20 mouse cellular contexts compared by ENCODE assay signal in the genomic region with DNA sequence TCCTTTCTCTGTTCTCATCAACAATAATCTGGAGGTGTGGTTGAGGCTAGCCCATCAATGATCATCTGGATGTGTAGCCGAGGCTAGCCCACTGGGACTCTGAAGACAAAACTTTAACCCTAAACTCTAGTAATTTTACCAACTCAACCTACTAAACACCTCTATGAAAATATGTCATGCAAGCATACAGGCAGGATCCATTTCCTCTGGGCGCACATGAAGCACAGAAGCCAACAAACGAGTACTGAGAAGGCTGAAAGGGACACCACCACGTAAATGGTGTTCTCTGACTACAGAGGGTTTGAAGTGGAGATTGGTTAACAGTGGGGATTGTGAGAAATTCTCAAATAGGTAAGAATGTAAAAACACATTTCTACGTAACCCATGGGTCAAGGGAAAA. TPM values are rescaled to one million over a fixed set of nuclear protein-coding genes. Genes with fewer than 3 reads are reported as not detected.
A peak's percentile ranks its signal among the peaks of the same experiment; 100 is the strongest.
DNase-seq lines count a peak whose midpoint lies in the region; ATAC-seq and TF ChIP-seq lines count a peak whose summit lies in the region.
"Had no signal": no experiment of that assay in that cellular context is flagged by ENCODE, and none has a peak within 500 bp of the region (broad histone marks: within the 10 kb centered on the region; RNA-seq: fewer than 3 reads in every experiment).

No protein-coding gene starts in this region.

- H3K9me3 ChIP-seq in lung, embryonic 15.5 days: no peaks in the 10 kb centered on the region
- H3K9me3 ChIP-seq in MEL (replicated peaks; ENCODE audit: insufficient read depth, low read length): no peaks in the 10 kb centered on the region
- H3K9me3 ChIP-seq in liver, embryonic 14.5 days (ENCODE audit: control insufficient read depth, low read length): no peaks in the 10 kb centered on the region
- H3K9me3 ChIP-seq in midbrain, postnatal 0 days (ENCODE audit: low read length): no peaks in the 10 kb centered on the region
- H3K9me3 ChIP-seq in hindbrain, embryonic 14.5 days (ENCODE audit: control insufficient read depth, low read length): no peaks in the 10 kb centered on the region
- no peaks in the 10 kb centered on the region for H3K9me3 ChIP-seq in forebrain, embryonic 11.5 days (ENCODE audit: control insufficient read depth, low read length)
- H3K9me3 ChIP-seq: heart, embryonic 12.5 days had no signal

- DNase-seq in lung, postnatal 14 days: no peak
- DNase-seq in CD4-positive, CD25-positive, alpha-beta regulatory T cell, adult 2 months (ENCODE audit: low read depth, low spot score): peak; percentile 42
- no peak for DNase-seq in MEL (ENCODE audit: low read depth, low spot score)
- DNase-seq in liver, embryonic 14.5 days (ENCODE audit: low read depth in 3 of 3, low spot score in 3 of 3): no peak
- DNase-seq in midbrain, postnatal 0 days (ENCODE audit: low spot score): no peak
- DNase-seq in hindbrain, embryonic 14.5 days (ENCODE audit: low spot score): no peak
- no peak for DNase-seq in forebrain, embryonic 11.5 days (ENCODE audit: low spot score)
- DNase-seq: adrenal gland, postnatal 36 days; cerebellum, adult 9-10 months; gastrocnemius, postnatal 14 days; heart, postnatal 14 days; kidney, adult 18-20 months; layer of hippocampus, adult 9-11 months; right cerebral cortex, postnatal 25 days; spleen, adult 18-20 months had no signal

- TF ChIP-seq CTCF in MEL (IDR thresholded peaks at IDR 0.05 in 2 of 3, conservative IDR thresholded peaks at IDR 0.05 in 1 of 3; ENCODE audit: control insufficient read depth in 1 of 3, insufficient read depth in 1 of 3, low read depth in 2 of 3, low read length in 3 of 3, poor library complexity in 1 of 3, severe bottlenecking in 1 of 3): no peak
- no peak for TF ChIP-seq CTCF in liver, embryonic 14.5 days (IDR thresholded peaks at IDR 0.05; ENCODE audit: low read depth)
- TF ChIP-seq CTCF in midbrain, postnatal 0 days (IDR thresholded peaks at IDR 0.05): no peak

- TF ChIP-seq POLR2A in MEL (IDR thresholded peaks at IDR 0.05; ENCODE audit: control insufficient read depth in 1 of 2, insufficient read depth in 1 of 2, low read depth in 1 of 2, low read length in 2 of 2, poor library complexity in 1 of 2): no peak

- no peak overlapping the region for H3K9ac ChIP-seq in lung, embryonic 15.5 days
- H3K9ac ChIP-seq in MEL (ENCODE audit: control insufficient read depth, low read depth, low read length, poor library complexity, severe bottlenecking): peak overlapping the region; percentile 36
- H3K9ac ChIP-seq in liver, embryonic 14.5 days (replicated peaks): no peak overlapping the region; the same call in 1 of the 2 replicates
- H3K9ac ChIP-seq in midbrain, postnatal 0 days (replicated peaks; ENCODE audit: low read length, poor library complexity, severe bottlenecking): no peak overlapping the region
- H3K9ac ChIP-seq in hindbrain, embryonic 14.5 days: no peak overlapping the region
- no peak overlapping the region for H3K9ac ChIP-seq in forebrain, embryonic 11.5 days (ENCODE audit: low read length)
- H3K9ac ChIP-seq: heart, embryonic 12.5 days had no signal

- TF ChIP-seq EP300 in MEL (IDR thresholded peaks at IDR 0.05; ENCODE audit: low read depth in 1 of 2, low read length in 2 of 2): no peak
- TF ChIP-seq EP300 in liver, embryonic 14.5 days (IDR thresholded peaks at IDR 0.05; ENCODE audit: low read depth): no peak

- H3K4me1 ChIP-seq in lung, embryonic 15.5 days: peaks cover 21% of the 10 kb centered on the region
- peaks cover 7 to 29% of the 10 kb centered on the region in 2 experiments for H3K4me1 ChIP-seq in MEL (ENCODE audit: control insufficient read depth in 1 of 2, insufficient read depth in 2 of 2, low read length in 2 of 2)
- peaks cover 35 to 62% of the 10 kb centered on the region in 2 experiments for H3K4me1 ChIP-seq in liver, embryonic 14.5 days (replicated peaks; ENCODE audit: control insufficient read depth in 2 of 2, insufficient read depth in 2 of 2, low read length in 1 of 2)
- no peaks in the 10 kb centered on the region for H3K4me1 ChIP-seq in midbrain, postnatal 0 days (ENCODE audit: insufficient read depth, low read length)
- H3K4me1 ChIP-seq in hindbrain, embryonic 14.5 days (replicated peaks; ENCODE audit: control insufficient read depth, insufficient read depth, low read length): no peaks in the 10 kb centered on the region
- no peaks in the 10 kb centered on the region for H3K4me1 ChIP-seq in forebrain, embryonic 11.5 days (replicated peaks; ENCODE audit: control insufficient read depth, insufficient read depth, low read length)

- no peaks in the 10 kb centered on the region for H3K79me2 ChIP-seq in MEL (ENCODE audit: control insufficient read depth, insufficient read depth, low read length, poor library complexity)

- 0 out of 2 replicates have a peak overlapping the region, but pooled peaks have one; percentile 53 for H3K27ac ChIP-seq in lung, embryonic 15.5 days
- H3K27ac ChIP-seq in MEL (ENCODE audit: control insufficient read depth, low read depth, low read length): peak overlapping the region; percentile 84
- peak overlapping the region; percentile 88 for H3K27ac ChIP-seq in liver, embryonic 14.5 days
- no peak overlapping the region for H3K27ac ChIP-seq in midbrain, postnatal 0 days (ENCODE audit: low read depth, low read length)
- H3K27ac ChIP-seq in hindbrain, embryonic 14.5 days: no peak overlapping the region
- no peak overlapping the region for H3K27ac ChIP-seq in forebrain, embryonic 11.5 days (ENCODE audit: low read depth, low read length)
- H3K27ac ChIP-seq: kidney, postnatal 0 days had no signal

- H3K4me2 ChIP-seq in lung, embryonic 15.5 days: peak overlapping the region; percentile 47; the same call in 1 of the 2 replicates
- H3K4me2 ChIP-seq in liver, embryonic 14.5 days (ENCODE audit: low read depth): peak overlapping the region; percentile 90
- H3K4me2 ChIP-seq in midbrain, postnatal 0 days (ENCODE audit: low read depth, low read length, poor library complexity, severe bottlenecking): no peak overlapping the region
- no peak overlapping the region for H3K4me2 ChIP-seq in hindbrain, embryonic 14.5 days (replicated peaks)
- no peak overlapping the region for H3K4me2 ChIP-seq in forebrain, embryonic 11.5 days (ENCODE audit: low read depth, low read length, severe bottlenecking)
- H3K4me2 ChIP-seq: midbrain, embryonic 11.5 days had no signal

- H3K27me3 ChIP-seq in lung, embryonic 15.5 days: no peaks in the 10 kb centered on the region
- no peaks in the 10 kb centered on the region for H3K27me3 ChIP-seq in MEL (ENCODE audit: control insufficient read depth in 1 of 2, insufficient read depth in 2 of 2, low read length in 2 of 2)
- H3K27me3 ChIP-seq in liver, embryonic 14.5 days (ENCODE audit: control insufficient read depth, insufficient read depth, low read length): no peaks in the 10 kb centered on the region
- H3K27me3 ChIP-seq in midbrain, postnatal 0 days (ENCODE audit: insufficient read depth, low read length): no peaks in the 10 kb centered on the region
- no peaks in the 10 kb centered on the region for H3K27me3 ChIP-seq in hindbrain, embryonic 14.5 days (ENCODE audit: control insufficient read depth, insufficient read depth, low read length)
- H3K27me3 ChIP-seq in forebrain, embryonic 11.5 days (ENCODE audit: control insufficient read depth, insufficient read depth, low read length): no peaks in the 10 kb centered on the region
- H3K27me3 ChIP-seq: heart, embryonic 12.5 days had no signal

- no peak for ATAC-seq in lung, embryonic 15.5 days (ENCODE audit: borderline replicate concordance, extremely low read depth, low FRiP score, low TSS enrichment)
- no peak for ATAC-seq in liver, embryonic 14.5 days (ENCODE audit: insufficient read depth)
- ATAC-seq in midbrain, postnatal 0 days (ENCODE audit: low FRiP score): no peak
- ATAC-seq in hindbrain, embryonic 14.5 days (ENCODE audit: low FRiP score): no peak
- no peak for ATAC-seq in forebrain, embryonic 11.5 days (replicated peaks; ENCODE audit: low FRiP score)
- ATAC-seq: forebrain, embryonic 14.5 days had no signal

- H3K36me3 ChIP-seq in lung, embryonic 15.5 days: no peaks in the 10 kb centered on the region
- peaks cover 0 to 30% of the 10 kb centered on the region in 2 experiments; a peak in 2 of 4 replicates for H3K36me3 ChIP-seq in MEL (ENCODE audit: control insufficient read depth in 1 of 2, insufficient read depth in 2 of 2, low read length in 2 of 2)
- no peaks in the 10 kb centered on the region for H3K36me3 ChIP-seq in liver, embryonic 14.5 days (replicated peaks; ENCODE audit: control insufficient read depth, insufficient read depth, low read depth)
- no peaks in the 10 kb centered on the region for H3K36me3 ChIP-seq in midbrain, postnatal 0 days (ENCODE audit: insufficient read depth, low read length)
- H3K36me3 ChIP-seq in hindbrain, embryonic 14.5 days (replicated peaks; ENCODE audit: control insufficient read depth, insufficient read depth): no peaks in the 10 kb centered on the region
- no peaks in the 10 kb centered on the region for H3K36me3 ChIP-seq in forebrain, embryonic 11.5 days (ENCODE audit: control insufficient read depth, insufficient read depth, low read length)
- H3K36me3 ChIP-seq: heart, embryonic 12.5 days had no signal

- H3K4me3 ChIP-seq in lung, embryonic 15.5 days: no peak overlapping the region
- peak overlapping the region; percentile 70 to 78; a peak in 3 of 4 replicates for H3K4me3 ChIP-seq in MEL (ENCODE audit: control insufficient read depth in 1 of 2, insufficient read depth in 1 of 2, low read depth in 2 of 2, low read length in 2 of 2)
- no peak overlapping the region for H3K4me3 ChIP-seq in liver, embryonic 14.5 days (ENCODE audit: insufficient read depth in 1 of 2, low read depth in 2 of 2, low read length in 2 of 2)
- no peak overlapping the region for H3K4me3 ChIP-seq in midbrain, postnatal 0 days (ENCODE audit: low read depth, low read length)
- H3K4me3 ChIP-seq in hindbrain, embryonic 14.5 days (replicated peaks; ENCODE audit: low read length): no peak overlapping the region
- H3K4me3 ChIP-seq in forebrain, embryonic 11.5 days (ENCODE audit: low read depth, low read length): no peak overlapping the region
- H3K4me3 ChIP-seq: heart, embryonic 12.5 days had no signal

- WGBS in lung, embryonic 15.5 days: 95% methylated on average over 5 of the region's 5 CpGs
- 84% methylated on average over 5 of the region's 5 CpGs for WGBS in liver, embryonic 14.5 days (ENCODE audit: insufficient replicate concordance)
- WGBS in midbrain, postnatal 0 days: 94% methylated on average over 5 of the region's 5 CpGs
- 94% methylated on average over 5 of the region's 5 CpGs for WGBS in hindbrain, embryonic 14.5 days
- 93% methylated on average over 5 of the region's 5 CpGs for WGBS in forebrain, embryonic 11.5 days

- TF ChIP-seq RAD21 in MEL (IDR thresholded peaks at IDR 0.05; ENCODE audit: low read depth, low read length): no peak

RNA-seq across cellular contexts. Expression of gene Unc50, which starts 47.3 kb away (rescaled TPM):
- polyA plus RNA-seq in lung, embryonic 15.5 days (2015; fragmentation: Nextera tagmentation; extraction: Ambion mirVana): 140 and 142 TPM in 2 replicates
- 56.4 and 62.3 TPM in 2 replicates for total RNA-seq in MEL (2012; rRNA removed)
- polyA plus RNA-seq in MEL (2012; ENCODE audit: insufficient read depth in 1 of 2, insufficient read length in 2 of 2, low read depth in 1 of 2, low replicate concordance in 2 of 2, missing spikeins in 1 of 2): 100 to 1,000 TPM in 1 of 2 experiments, 10 to 100 TPM in 1; 61.8 to 609 TPM
- 37.6 and 42.1 TPM in 2 replicates for polyA plus RNA-seq in liver, embryonic 14.5 days (2012; rRNA removed)
- 82.9 and 86.0 TPM in 2 replicates for polyA plus RNA-seq in liver, embryonic 14.5 days (2014; fragmentation: Nextera tagmentation; extraction: Ambion mirVana)
- total RNA-seq in midbrain, postnatal 0 days (2014; rRNA removed): 62.4 and 98.7 TPM in 2 replicates
- polyA plus RNA-seq in midbrain, postnatal 0 days (2015; fragmentation: Nextera tagmentation; extraction: Ambion mirVana): 131 and 134 TPM in 2 replicates
- polyA plus RNA-seq in hindbrain, embryonic 14.5 days (2014; fragmentation: Nextera tagmentation; extraction: Ambion mirVana): 124 and 126 TPM in 2 replicates
- 115 and 131 TPM in 2 replicates for polyA plus RNA-seq in forebrain, embryonic 11.5 days (2014; fragmentation: Nextera tagmentation; extraction: Ambion mirVana)

RNA-seq across cellular contexts. Expression of gene Coa5, which starts 47.3 kb away (rescaled TPM):
- 40.1 and 41.4 TPM in 2 replicates for polyA plus RNA-seq in lung, embryonic 15.5 days (2015; fragmentation: Nextera tagmentation; extraction: Ambion mirVana)
- 26.7 and 31.4 TPM in 2 replicates for total RNA-seq in MEL (2012; rRNA removed)
- polyA plus RNA-seq in MEL (2012; ENCODE audit: insufficient read depth in 1 of 2, insufficient read length in 2 of 2, low read depth in 1 of 2, low replicate concordance in 2 of 2, missing spikeins in 1 of 2): 10 to 100 TPM in 1 of 2 experiments, not detected in 1; 34.5 TPM
- 22.3 and 22.7 TPM in 2 replicates for polyA plus RNA-seq in liver, embryonic 14.5 days (2012; rRNA removed)
- polyA plus RNA-seq in liver, embryonic 14.5 days (2014; fragmentation: Nextera tagmentation; extraction: Ambion mirVana): 29.5 and 30.2 TPM in 2 replicates
- 50.4 and 52.2 TPM in 2 replicates for total RNA-seq in midbrain, postnatal 0 days (2014; rRNA removed)
- 42.9 and 44.5 TPM in 2 replicates for polyA plus RNA-seq in midbrain, postnatal 0 days (2015; fragmentation: Nextera tagmentation; extraction: Ambion mirVana)
- 69.3 and 76.4 TPM in 2 replicates for polyA plus RNA-seq in hindbrain, embryonic 14.5 days (2014; fragmentation: Nextera tagmentation; extraction: Ambion mirVana)
- polyA plus RNA-seq in forebrain, embryonic 11.5 days (2014; fragmentation: Nextera tagmentation; extraction: Ambion mirVana): 58.1 and 59.0 TPM in 2 replicates

Comparison
In these comparisons a context has a peak if more than half of its experiments do, and no peak if none do; other contexts are left out.
1. H3K27ac ChIP-seq: peak in lung, embryonic 15.5 days (single experiment), MEL (single experiment) and liver, embryonic 14.5 days (single experiment); none in midbrain, postnatal 0 days (single experiment), hindbrain, embryonic 14.5 days (single experiment) and forebrain, embryonic 11.5 days (single experiment).
2. H3K4me2 ChIP-seq: peak in lung, embryonic 15.5 days (single experiment) and liver, embryonic 14.5 days (single experiment); none in midbrain, postnatal 0 days (single experiment), hindbrain, embryonic 14.5 days (single experiment) and forebrain, embryonic 11.5 days (single experiment).
3. H3K4me3 ChIP-seq: peak in MEL (2 of 2); none in lung, embryonic 15.5 days (single experiment), liver, embryonic 14.5 days (0 of 2), midbrain, postnatal 0 days (single experiment), hindbrain, embryonic 14.5 days (single experiment) and forebrain, embryonic 11.5 days (single experiment).